Mouse (Mus musculus) gastrocnemius, adult 8-10 months (tissue): ENCODE data around the gene Ntn5. TPM values are rescaled to one million over a fixed set of nuclear protein-coding genes. Genes with fewer than 3 reads are reported as not detected.
A peak's percentile ranks its signal among the peaks of the same experiment; 100 is the strongest.

ENCODE experiments used
- DNase-seq, 2 experiments: peaks; one replicate each; pipeline ENCODE4 v3.0.0; 2022; ENCODE audit warnings: low spot score in 2 of 2
- total RNA-seq, 4 experiments: library from RNA; stranded (reverse); gene quantifications; 2 replicates each; pipeline ENCODE4 v1.2.4; 2022

The Ntn5 gene
- total RNA-seq, 4 experiments from 2014 or later: 0.18 to 0.48 (median 0.27) TPM

GRCm38 (mm10) chr7:45711316-45712021, 27.6 kb downstream of the Ntn5 start:
- DNase-seq: no peak

- DNase-seq: peak; percentile 71 to 78
Observed at GRCm38 (mm10) chr7:45712022-45712757, 28.4 kb downstream of the Ntn5 start.

DNA sequence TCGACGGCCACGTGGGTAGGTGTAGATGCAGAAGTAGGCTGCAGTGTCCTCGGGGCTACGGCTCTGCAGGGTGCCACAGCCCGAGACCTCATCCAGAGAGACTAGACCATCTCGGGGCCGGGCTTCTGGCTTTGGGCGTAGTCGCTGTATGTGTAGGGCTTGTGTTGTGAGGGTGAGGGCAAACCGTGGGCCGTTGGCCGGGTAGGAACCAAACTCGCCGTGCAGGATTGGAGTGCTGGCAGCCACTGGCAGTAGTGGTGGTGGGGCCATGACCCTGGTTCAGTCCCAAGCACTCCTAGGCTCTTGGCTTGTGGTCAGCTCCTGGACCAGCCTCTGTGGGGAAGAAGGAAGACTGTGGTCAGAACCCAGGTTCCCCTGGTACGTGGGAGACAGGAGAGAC, 29.6 kb downstream of the Ntn5 start:
- DNase-seq: no peak

DNA sequence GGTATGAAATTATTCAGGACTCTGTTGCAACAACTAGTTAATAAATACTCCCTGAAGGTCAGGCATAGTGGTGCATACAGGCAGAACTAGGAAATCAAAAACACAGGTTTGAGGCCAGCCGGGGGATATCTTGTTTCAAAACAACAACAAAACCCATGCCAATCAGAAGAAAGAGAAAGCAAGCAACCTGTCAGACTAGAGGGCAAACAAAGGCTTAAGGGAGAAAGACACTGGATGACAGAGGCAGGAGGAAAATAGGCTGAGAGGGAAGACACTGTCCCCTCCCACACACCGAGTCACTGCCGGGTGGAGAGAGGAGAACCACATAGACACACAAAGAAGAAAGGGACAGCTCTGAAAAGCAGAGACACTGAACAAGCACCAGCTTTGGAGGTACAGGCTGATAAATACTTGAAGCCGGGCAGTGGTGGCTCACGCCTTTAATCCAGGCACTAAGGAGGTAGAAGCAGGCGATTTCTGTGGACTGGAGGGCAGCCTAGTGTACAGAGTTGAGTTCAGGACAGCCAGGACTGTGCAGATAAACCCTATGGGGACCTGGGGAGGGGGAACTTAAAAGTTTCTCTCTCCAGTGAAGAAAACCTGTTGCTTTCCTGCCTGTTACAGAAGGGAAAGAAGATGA, 30.2 kb downstream of the Ntn5 start:
- no peak for DNase-seq

DNA sequence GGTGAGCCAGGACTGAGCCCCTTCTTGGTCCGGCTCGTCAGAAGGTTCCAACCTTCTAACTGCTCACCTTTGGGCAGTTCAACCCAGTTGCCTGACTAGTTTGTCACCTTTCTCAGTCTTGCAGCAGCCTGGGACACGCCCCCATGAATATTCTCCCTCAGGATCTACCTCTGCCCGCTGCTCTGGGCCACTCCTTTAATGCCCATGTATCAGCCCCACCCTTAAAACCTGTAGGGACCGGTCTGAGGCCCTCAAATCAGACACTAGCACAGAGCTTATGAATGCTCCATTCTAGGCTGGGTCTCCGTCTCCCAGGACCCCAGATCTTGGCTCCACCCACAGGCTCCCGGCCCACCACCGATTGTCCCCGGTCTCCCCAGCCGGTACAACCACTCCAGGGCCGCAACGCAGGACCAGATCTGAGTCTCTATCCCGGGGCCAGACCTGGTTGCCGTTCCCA, 30.8 kb downstream of the Ntn5 start:
- DNase-seq: no peak

GRCm38 (mm10) chr7:45715090-45715708, 31.4 kb downstream of the Ntn5 start, which contains the start of gene Rpl18:
Gene Rpl18 (plus strand): TSS chr7:45715457.
- DNase-seq: peak; percentile 94 to 98

- no peak for DNase-seq
Observed at GRCm38 (mm10) chr7:45715741-45716459, 32.1 kb downstream of the Ntn5 start.

GRCm38 (mm10) chr7:45716460-45716857, 32.6 kb downstream of the Ntn5 start:
- no peak for DNase-seq

DNA sequence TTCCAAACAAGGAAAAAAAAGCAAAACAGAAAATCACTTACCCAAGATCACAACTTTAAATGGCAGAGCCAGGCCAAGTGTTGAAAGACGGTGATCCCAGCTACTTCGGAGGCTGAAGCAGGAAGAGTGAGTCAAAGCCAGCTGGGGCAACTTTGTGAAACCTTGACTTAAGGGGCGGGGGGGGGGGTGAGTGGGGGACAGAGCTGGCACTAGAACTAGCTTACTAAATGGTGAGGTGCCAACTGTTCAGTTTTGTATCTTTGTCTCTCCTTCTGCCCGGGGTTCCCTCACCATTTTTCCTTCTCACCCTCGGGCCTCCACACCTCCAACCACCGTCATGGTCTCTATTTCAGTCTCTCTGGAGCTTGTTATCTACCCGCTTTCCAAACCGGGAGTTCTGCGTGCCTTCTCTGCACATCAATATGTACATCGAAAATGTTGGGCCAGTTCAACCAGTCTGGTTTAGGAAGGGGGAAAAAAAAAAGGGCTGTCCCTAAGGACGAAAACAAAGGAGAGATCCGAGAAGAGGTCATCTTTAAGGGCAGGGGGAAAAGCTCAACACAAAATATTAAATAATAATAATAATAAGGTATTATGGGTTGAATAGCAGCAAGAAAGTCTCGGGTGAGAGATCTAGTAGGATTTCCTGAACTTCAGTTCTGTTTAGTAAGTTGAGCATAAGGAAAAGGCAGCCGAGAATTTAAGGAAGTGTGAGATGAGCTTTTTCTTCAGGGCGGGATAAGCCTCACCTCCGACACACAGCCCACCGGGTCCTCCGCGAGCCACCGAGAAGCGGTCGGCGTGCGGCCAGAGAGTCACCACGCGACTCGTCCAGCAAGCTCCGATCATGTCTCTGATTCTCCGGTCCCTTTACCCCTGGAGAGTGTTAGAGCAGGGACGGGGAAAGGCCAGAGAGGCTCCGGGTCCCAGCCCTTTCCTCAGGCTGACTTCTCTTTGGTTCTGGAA, 33.4 kb downstream of the Ntn5 start:
- no peak for DNase-seq

- peak; percentile 97 to 98 for DNase-seq
Observed at GRCm38 (mm10) chr7:45717918-45718297, 34.1 kb downstream of the Ntn5 start, which contains the start of gene Sphk2. Gene Sphk2 (minus strand): TSS chr7:45718002.

GRCm38 (mm10) chr7:45718331-45718730, 34.5 kb downstream of the Ntn5 start:
- DNase-seq: no peak

GRCm38 (mm10) chr7:45719180-45719579, 35.4 kb downstream of the Ntn5 start:
- no peak for DNase-seq

DNA sequence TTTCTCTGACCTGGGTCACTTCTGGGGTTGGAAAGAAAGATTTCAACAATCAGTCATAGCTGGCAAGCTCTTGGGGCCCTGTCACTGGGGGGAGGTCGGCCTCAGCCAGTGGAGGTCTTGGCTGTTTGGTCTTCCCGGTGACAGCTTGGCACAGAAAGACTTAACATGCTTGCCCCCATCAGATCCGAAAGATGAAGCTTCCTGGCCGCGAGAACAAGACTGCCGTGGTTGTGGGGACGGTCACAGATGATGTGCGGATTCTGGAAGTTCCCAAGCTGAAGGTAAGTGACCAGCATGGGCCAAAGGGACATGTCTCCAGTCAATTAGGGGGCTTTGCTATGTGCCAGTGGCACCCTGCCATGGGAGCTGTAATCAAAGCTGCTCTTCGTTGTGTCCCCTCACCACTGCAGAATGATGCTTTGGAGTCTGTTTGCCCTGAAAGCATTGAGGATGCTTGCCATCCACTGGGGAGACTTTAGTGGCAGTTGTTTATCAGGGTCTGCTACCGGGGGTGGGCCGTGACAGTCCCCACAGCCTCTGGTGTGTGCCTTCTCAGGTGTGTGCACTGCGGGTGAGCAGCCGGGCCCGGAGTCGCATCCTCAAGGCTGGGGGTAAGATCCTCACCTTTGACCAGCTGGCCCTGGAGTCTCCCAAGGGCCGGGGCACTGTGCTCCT, 36.1 kb downstream of the Ntn5 start:
- DNase-seq: no peak

GRCm38 (mm10) chr7:45720413-45721233, 36.8 kb downstream of the Ntn5 start, which contains the start of gene Fam83e:
Gene Fam83e (plus strand): TSS chr7:45721212.
- DNase-seq: no peak

- DNase-seq: no peak
Observed at GRCm38 (mm10) chr7:45721234-45721571, 37.4 kb downstream of the Ntn5 start.

- no peak for DNase-seq
Observed at GRCm38 (mm10) chr7:45721642-45722347, 38.0 kb downstream of the Ntn5 start.

DNA sequence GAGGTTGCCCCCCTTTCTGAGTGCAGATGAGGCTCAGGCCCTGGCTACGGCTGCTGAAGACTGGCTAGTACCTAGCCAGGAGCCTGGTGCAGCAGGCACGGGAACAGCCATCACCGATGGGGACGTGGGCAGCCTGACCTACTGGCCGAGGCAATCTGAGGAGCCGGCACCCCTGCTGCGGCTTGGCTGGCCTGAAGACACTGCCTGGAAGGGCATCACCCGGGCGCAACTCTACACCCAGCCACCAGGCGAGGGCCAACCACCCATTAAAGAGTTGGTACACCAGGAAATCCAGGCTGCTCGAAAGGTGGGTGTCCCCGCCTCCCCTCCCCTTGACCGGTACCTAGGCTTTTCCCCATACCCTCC, 38.5 kb downstream of the Ntn5 start:
- DNase-seq: no peak

DNA sequence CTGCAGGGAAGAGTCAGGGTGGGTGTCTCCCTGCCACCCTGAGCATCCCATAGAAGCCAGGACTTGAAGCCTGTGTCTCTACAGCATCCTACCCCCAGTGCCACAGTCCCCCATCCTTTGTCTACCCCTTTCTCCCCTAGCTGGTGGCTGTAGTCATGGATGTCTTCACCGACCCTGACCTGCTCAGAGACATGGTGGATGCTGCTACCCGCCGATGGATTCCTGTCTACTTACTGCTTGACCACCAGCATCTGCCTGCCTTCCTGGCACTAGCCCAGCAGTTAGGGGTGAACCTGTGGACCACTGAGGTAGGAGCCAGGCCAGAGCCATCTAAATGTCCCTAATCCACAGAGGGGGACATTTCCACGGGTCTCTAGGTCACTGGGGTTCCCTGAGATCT, 39.5 kb downstream of the Ntn5 start:
- no peak for DNase-seq
